Mouse (Mus musculus): ENCODE results near the gene Selenbp1. TPM values are rescaled to one million over a fixed set of nuclear protein-coding genes. Genes with fewer than 3 reads are reported as not detected.

Gene Selenbp1
- polyA plus RNA-seq, 1 experiment = 0.16 TPM

GRCm38 (mm10) chr3:94949645-94950044 is 16.8 kb downstream of the Selenbp1 start:
- H3K36me3 ChIP-seq (ENCODE audit: control insufficient read depth, insufficient read depth) = no peaks in the 10 kb centered on the region
- no peak overlapping the region for H3K4me3 ChIP-seq (ENCODE audit: insufficient read depth, poor library complexity, severe bottlenecking)
- H3K79me3 ChIP-seq (ENCODE audit: low read depth) = no peaks in the 10 kb centered on the region
- H3K79me2 ChIP-seq (ENCODE audit: control insufficient read depth, insufficient read depth) = no peaks in the 10 kb centered on the region
- TF ChIP-seq CTCF (IDR thresholded peaks at IDR 0.05; ENCODE audit: control insufficient read depth, insufficient read depth, insufficient read length) (no peak), MYOD1 (IDR thresholded peaks at IDR 0.05; ENCODE audit: control insufficient read depth, insufficient read length, low read depth) (no peak), FOSL1 (IDR thresholded peaks at IDR 0.05; ENCODE audit: insufficient read depth, low read length, poor library complexity, severe bottlenecking) (no peak), MAX (IDR thresholded peaks at IDR 0.05) (no peak), MYOG (IDR thresholded peaks at IDR 0.05; ENCODE audit: control insufficient read depth, extremely low read depth, insufficient read length) (no peak), CEBPB (IDR thresholded peaks at IDR 0.05; ENCODE audit: low read depth) (no peak), USF1 (IDR thresholded peaks at IDR 0.05; ENCODE audit: low read depth) (no peak)
- H3ac ChIP-seq (ENCODE audit: control insufficient read depth, insufficient read length, low read depth) = no peak overlapping the region
- no peaks in the 10 kb centered on the region for H3K27me3 ChIP-seq (ENCODE audit: control insufficient read depth, insufficient read depth, insufficient read length)

- Histone ChIP-seq H3K27me3 (ENCODE audit: control insufficient read depth, insufficient read depth, insufficient read length) (no peaks in the 10 kb centered on the region), H3ac (ENCODE audit: control insufficient read depth, insufficient read length, low read depth) (no peak overlapping the region), H3K79me2 (ENCODE audit: control insufficient read depth, insufficient read depth) (no peaks in the 10 kb centered on the region), H3K36me3 (ENCODE audit: control insufficient read depth, insufficient read depth) (peaks cover 7% of the 10 kb centered on the region), H3K4me3 (ENCODE audit: insufficient read depth, poor library complexity, severe bottlenecking) (no peak overlapping the region), H3K79me3 (ENCODE audit: low read depth) (no peaks in the 10 kb centered on the region)
- TF ChIP-seq CEBPB (IDR thresholded peaks at IDR 0.05; ENCODE audit: low read depth) = no peak
- no peak for TF ChIP-seq FOSL1 (IDR thresholded peaks at IDR 0.05; ENCODE audit: insufficient read depth, low read length, poor library complexity, severe bottlenecking)
- TF ChIP-seq MAX (IDR thresholded peaks at IDR 0.05) = no peak
- no peak for TF ChIP-seq CTCF (IDR thresholded peaks at IDR 0.05; ENCODE audit: control insufficient read depth, insufficient read depth, insufficient read length)
- TF ChIP-seq MYOG (IDR thresholded peaks at IDR 0.05; ENCODE audit: control insufficient read depth, extremely low read depth, insufficient read length) = no peak
- TF ChIP-seq MYOD1 (IDR thresholded peaks at IDR 0.05; ENCODE audit: control insufficient read depth, insufficient read length, low read depth) = no peak
- no peak for TF ChIP-seq USF1 (IDR thresholded peaks at IDR 0.05; ENCODE audit: low read depth)
Observed at GRCm38 (mm10) chr3:94952806-94953205, 19.9 kb downstream of the Selenbp1 start.

GRCm38 (mm10) chr3:94953384-94953763 is 20.5 kb downstream of the Selenbp1 start:
- H3K27me3 ChIP-seq (ENCODE audit: control insufficient read depth, insufficient read depth, insufficient read length) = no peaks in the 10 kb centered on the region
- no peaks in the 10 kb centered on the region for H3K79me2 ChIP-seq (ENCODE audit: control insufficient read depth, insufficient read depth)
- peaks cover 7% of the 10 kb centered on the region for H3K36me3 ChIP-seq (ENCODE audit: control insufficient read depth, insufficient read depth)
- peak overlapping the region; percentile 53 for H3ac ChIP-seq (ENCODE audit: control insufficient read depth, insufficient read length, low read depth)
- no peak for TF ChIP-seq FOSL1 (IDR thresholded peaks at IDR 0.05; ENCODE audit: insufficient read depth, low read length, poor library complexity, severe bottlenecking)
- TF ChIP-seq USF1 (IDR thresholded peaks at IDR 0.05; ENCODE audit: low read depth) = no peak
- no peak for TF ChIP-seq CTCF (IDR thresholded peaks at IDR 0.05; ENCODE audit: control insufficient read depth, insufficient read depth, insufficient read length)
- TF ChIP-seq CEBPB (IDR thresholded peaks at IDR 0.05; ENCODE audit: low read depth) = no peak
- no peak for TF ChIP-seq MYOG (IDR thresholded peaks at IDR 0.05; ENCODE audit: control insufficient read depth, extremely low read depth, insufficient read length)
- no peak for TF ChIP-seq MAX (IDR thresholded peaks at IDR 0.05)
- TF ChIP-seq MYOD1 (IDR thresholded peaks at IDR 0.05; ENCODE audit: control insufficient read depth, insufficient read length, low read depth) = no peak
- H3K4me3 ChIP-seq (ENCODE audit: insufficient read depth, poor library complexity, severe bottlenecking) = peak overlapping the region; percentile 74
- no peaks in the 10 kb centered on the region for H3K79me3 ChIP-seq (ENCODE audit: low read depth)

- Histone ChIP-seq H3K79me3 (ENCODE audit: low read depth) (no peaks in the 10 kb centered on the region), H3K79me2 (ENCODE audit: control insufficient read depth, insufficient read depth) (no peaks in the 10 kb centered on the region)
- TF ChIP-seq USF1 (IDR thresholded peaks at IDR 0.05; ENCODE audit: low read depth) (no peak), MAX (IDR thresholded peaks at IDR 0.05) (peak; percentile 80), CEBPB (IDR thresholded peaks at IDR 0.05; ENCODE audit: low read depth) (no peak)
Observed at GRCm38 (mm10) chr3:94953764-94954616, 21.1 kb downstream of the Selenbp1 start, which contains the start of gene Rfx5. Gene Rfx5 (plus strand): TSS chr3:94954075.

GRCm38 (mm10) chr3:94958295-94958694 is 25.4 kb downstream of the Selenbp1 start:
- H3K27me3 ChIP-seq (ENCODE audit: control insufficient read depth, insufficient read depth, insufficient read length) = no peaks in the 10 kb centered on the region
- no peak for TF ChIP-seq CTCF (IDR thresholded peaks at IDR 0.05; ENCODE audit: control insufficient read depth, insufficient read depth, insufficient read length)
- no peak for TF ChIP-seq MYOG (IDR thresholded peaks at IDR 0.05; ENCODE audit: control insufficient read depth, extremely low read depth, insufficient read length)
- TF ChIP-seq CEBPB (IDR thresholded peaks at IDR 0.05; ENCODE audit: low read depth) = no peak
- TF ChIP-seq FOSL1 (IDR thresholded peaks at IDR 0.05; ENCODE audit: insufficient read depth, low read length, poor library complexity, severe bottlenecking) = no peak
- no peak for TF ChIP-seq USF1 (IDR thresholded peaks at IDR 0.05; ENCODE audit: low read depth)
- no peak for TF ChIP-seq MAX (IDR thresholded peaks at IDR 0.05)
- TF ChIP-seq MYOD1 (IDR thresholded peaks at IDR 0.05; ENCODE audit: control insufficient read depth, insufficient read length, low read depth) = no peak
- H3K36me3 ChIP-seq (ENCODE audit: control insufficient read depth, insufficient read depth) = peaks cover 7% of the 10 kb centered on the region
- H3K4me3 ChIP-seq (ENCODE audit: insufficient read depth, poor library complexity, severe bottlenecking) = no peak overlapping the region
- H3ac ChIP-seq (ENCODE audit: control insufficient read depth, insufficient read length, low read depth) = no peak overlapping the region
- no peaks in the 10 kb centered on the region for H3K79me2 ChIP-seq (ENCODE audit: control insufficient read depth, insufficient read depth)
- no peaks in the 10 kb centered on the region for H3K79me3 ChIP-seq (ENCODE audit: low read depth)

More at GRCm38 (mm10) chr3:94953764-94954616, 21.1 kb downstream of the Selenbp1 start, which contains the start of gene Rfx5:
- Histone ChIP-seq H3ac (ENCODE audit: control insufficient read depth, insufficient read length, low read depth) (peak within 1 kb of the TSS; percentile 53), H3K36me3 (ENCODE audit: control insufficient read depth, insufficient read depth) (peaks cover 7% of the 10 kb centered on the region), H3K4me3 (ENCODE audit: insufficient read depth, poor library complexity, severe bottlenecking) (peak within 1 kb of the TSS; percentile 74), H3K27me3 (ENCODE audit: control insufficient read depth, insufficient read depth, insufficient read length) (no peaks in the 10 kb centered on the region)

All from C2C12 (cell line).